Mouse (Mus musculus): Measurements from ENCODE around the gene Fbxo41. TPM values are rescaled to one million over a fixed set of nuclear protein-coding genes. Genes with fewer than 3 reads are reported as not detected.
A peak's percentile ranks its signal among the peaks of the same experiment; 100 is the strongest.
"Not testable (repeated sequence)": the region's sequence is repeated elsewhere in the genome, so short reads cannot be mapped to it uniquely, and the experiment has no call there.

The Fbxo41 gene
- polyA plus RNA-seq, 1 experiment from 2014 or later, result 0.68 TPM

DNA sequence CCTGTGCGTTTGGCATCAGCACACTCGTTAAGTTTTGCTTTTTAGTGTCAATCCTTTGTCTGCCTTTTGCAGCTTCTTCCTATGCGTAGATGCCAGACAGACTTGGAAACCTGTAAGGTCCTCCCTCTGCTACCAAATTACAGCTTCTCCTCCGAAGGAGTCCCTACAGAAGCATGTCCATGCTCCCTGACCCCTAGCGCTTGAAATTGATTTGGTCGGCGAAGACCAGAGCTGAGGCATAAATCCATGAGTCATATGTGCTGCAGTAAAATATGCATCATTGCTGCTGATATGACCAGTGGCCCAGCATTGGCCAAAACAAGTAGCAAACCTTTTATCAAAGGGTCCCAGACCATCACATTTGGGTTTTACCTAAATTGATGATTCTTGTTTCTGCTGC, 50.0 kb downstream of the Fbxo41 start:
- DNase-seq (ENCODE audit: low spot score), result no peak
- Histone ChIP-seq H3K4me1 (peaks cover 51% of the 10 kb centered on the region), H3K36me3 (peaks cover 35% of the 10 kb centered on the region), H3K27me3 (ENCODE audit: low read depth, poor library complexity, severe bottlenecking) (no peaks in the 10 kb centered on the region), H3K27ac (replicated peaks) (peak overlapping the region; percentile 97), H3K4me3 (peak overlapping the region; percentile 86), H3K9me3 (replicated peaks) (no peaks in the 10 kb centered on the region)
- 23% methylated on average over 7 of the region's 7 CpGs for WGBS

DNA sequence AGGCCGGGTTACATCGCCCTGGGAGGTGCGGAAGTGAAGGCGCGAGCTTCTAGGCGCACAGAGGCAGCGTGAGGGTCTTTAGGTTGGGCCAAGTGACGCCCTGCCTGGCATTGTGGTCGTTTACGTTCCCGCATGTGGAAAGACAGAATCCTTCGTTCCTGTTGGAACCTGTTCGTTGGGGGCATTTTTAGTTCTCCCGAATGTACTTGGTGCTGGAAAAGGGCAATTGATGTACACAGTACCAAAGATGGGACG, 50.5 kb downstream of the Fbxo41 start:
- Histone ChIP-seq H3K4me3 (peak overlapping the region; percentile 86), H3K9me3 (replicated peaks) (no peaks in the 10 kb centered on the region), H3K36me3 (peaks cover 35% of the 10 kb centered on the region), H3K27me3 (ENCODE audit: low read depth, poor library complexity, severe bottlenecking) (no peaks in the 10 kb centered on the region), H3K27ac (replicated peaks) (peak overlapping the region; percentile 97), H3K4me1 (peaks cover 51% of the 10 kb centered on the region)
- DNase-seq (ENCODE audit: low spot score), result no peak
- WGBS, result under 1% methylated on average over 15 of the region's 15 CpGs

DNA sequence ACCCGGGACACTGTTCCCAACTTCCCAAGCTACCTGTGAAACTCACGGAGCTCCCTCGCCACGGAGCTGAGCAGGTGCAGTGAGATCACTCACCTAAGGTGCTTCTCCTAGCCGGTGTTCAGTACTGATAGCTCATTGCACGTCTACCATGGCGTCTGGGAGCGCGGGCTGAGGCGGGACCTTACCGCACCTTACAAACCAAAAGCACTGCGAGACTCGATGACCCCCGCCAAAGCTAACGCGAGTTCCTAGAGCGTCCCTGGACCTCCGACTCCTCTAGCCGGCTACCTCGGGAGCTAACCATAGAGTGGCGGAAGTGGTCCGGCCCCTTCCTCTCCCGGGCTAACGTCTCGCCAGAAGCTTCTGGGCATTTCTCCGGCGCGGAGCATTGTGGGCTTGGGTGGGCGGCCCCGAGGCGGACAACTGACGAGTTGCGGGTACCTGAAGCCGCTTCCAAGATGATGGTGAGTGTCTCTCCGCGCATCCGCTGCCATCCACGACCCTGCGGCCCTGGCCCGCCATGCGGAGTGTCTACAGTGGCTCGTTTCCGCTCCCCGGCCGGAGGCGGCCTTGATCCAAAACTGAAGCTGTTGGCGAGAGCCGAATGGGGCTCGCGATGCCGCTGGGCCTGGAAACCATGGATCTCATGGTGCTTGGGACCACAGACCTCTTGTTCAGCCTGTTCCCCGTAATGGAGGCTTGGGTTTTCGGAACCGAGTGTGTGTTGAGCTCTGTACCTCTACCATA, 51.0 kb downstream of the Fbxo41 start, which contains the start of gene Pradc1:
Gene Pradc1 (minus strand): TSS at position 307 of the 747 bp plus-strand sequence.
- peaks cover 35% of the 10 kb centered on the region for H3K36me3 ChIP-seq
- DNase-seq (ENCODE audit: low spot score), result peak; percentile 99
- peaks cover 50% of the 10 kb centered on the region for H3K4me1 ChIP-seq
- H3K27me3 ChIP-seq (ENCODE audit: low read depth, poor library complexity, severe bottlenecking), result no peaks in the 10 kb centered on the region
- under 1% methylated on average over 54 of the region's 54 CpGs for WGBS
- peak within 1 kb of the TSS; percentile 97 for H3K27ac ChIP-seq (replicated peaks)
- H3K4me3 ChIP-seq, result peak within 1 kb of the TSS; percentile 86
- no peaks in the 10 kb centered on the region for H3K9me3 ChIP-seq (replicated peaks)

DNA sequence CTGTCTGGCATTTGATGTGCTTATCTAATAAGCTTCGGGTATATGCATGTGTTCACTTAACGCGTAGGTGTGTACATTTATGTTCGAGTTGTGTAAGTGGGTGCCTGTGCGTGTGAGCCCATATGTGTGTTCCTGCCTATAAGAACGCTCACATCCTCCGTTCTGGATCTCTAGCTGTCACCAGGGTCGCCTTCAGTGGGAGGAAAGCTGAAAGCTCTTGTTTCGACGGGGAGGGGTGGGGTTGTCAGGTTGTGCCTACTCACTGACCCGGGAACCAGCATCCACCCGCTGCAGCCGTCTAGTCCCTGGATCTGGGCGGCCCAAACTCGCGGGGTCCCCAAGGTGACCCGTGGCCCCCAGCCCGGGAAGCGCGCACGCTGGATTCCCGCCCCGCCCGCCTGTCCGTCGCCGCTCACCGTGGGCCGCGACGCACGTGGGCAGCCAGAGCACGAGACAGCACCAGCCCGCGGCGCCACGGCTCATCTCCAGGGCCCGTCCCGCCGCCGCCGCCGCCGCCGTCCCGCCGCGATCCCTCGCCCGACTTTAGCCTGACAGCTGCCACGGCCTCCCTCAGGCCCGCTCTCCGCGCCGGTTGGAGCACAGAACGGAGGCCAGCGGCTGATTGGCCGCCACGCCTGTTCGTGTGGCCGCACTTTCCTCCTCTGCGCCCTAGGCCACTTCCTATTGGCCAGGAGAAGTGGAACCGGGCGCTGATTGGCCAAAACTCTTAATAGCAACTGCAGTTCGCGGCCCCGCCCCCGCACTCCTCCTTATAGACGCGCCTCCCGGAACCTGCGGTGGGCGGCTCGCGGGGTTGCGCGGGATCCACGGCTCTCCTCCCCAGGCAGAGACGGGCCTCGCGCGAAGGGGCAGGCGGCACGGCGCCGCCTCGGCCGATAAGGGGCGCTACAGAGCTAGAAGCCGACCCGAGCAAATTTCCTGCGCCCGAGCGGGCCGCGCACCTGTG, 51.8 kb downstream of the Fbxo41 start, which contains the start of gene Cct7:
Gene Cct7 (plus strand): TSS at position 818 of the 967 bp plus-strand sequence.
- Histone ChIP-seq H3K9me3 (replicated peaks) (no peaks in the 10 kb centered on the region), H3K27ac (replicated peaks) (peak within 1 kb of the TSS; percentile 97), H3K4me1 (peaks cover 41% of the 10 kb centered on the region), H3K27me3 (ENCODE audit: low read depth, poor library complexity, severe bottlenecking) (no peaks in the 10 kb centered on the region), H3K36me3 (peaks cover 35% of the 10 kb centered on the region), H3K4me3 (peak within 1 kb of the TSS; percentile 86)
- WGBS, result 3% methylated on average over 96 of the region's 96 CpGs
- peak; percentile 99 for DNase-seq (ENCODE audit: low spot score)

DNA sequence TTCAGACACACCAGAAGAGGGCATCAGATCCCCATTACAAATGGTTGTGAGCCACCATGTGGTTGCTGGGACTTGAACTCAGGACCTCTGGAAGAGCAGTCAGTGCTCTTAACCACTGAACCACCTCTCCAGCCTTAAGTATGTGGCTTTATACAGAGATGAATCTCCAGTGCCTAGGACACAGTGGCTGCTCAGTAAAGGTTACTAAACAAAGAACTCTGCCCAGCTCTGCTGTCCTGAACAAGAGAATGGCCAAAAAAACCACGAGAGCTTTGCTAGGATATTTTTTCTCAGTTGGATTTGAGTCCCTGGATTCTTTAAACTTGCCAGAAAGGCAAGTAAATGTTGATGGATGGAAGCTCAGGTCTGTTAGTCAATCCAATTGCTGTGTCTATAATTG, 52.7 kb downstream of the Fbxo41 start:
- not testable (repeated sequence) for H3K9me3 ChIP-seq (replicated peaks); DNase-seq (ENCODE audit: low spot score); H3K27ac ChIP-seq (replicated peaks); H3K27me3 ChIP-seq (ENCODE audit: low read depth, poor library complexity, severe bottlenecking)
- 65% methylated on average over 1 of the region's 1 CpGs for WGBS
- Histone ChIP-seq H3K4me1 (peaks cover 35% of the 10 kb centered on the region), H3K36me3 (peaks cover 37% of the 10 kb centered on the region), H3K4me3 (peak overlapping the region; percentile 86)

DNA sequence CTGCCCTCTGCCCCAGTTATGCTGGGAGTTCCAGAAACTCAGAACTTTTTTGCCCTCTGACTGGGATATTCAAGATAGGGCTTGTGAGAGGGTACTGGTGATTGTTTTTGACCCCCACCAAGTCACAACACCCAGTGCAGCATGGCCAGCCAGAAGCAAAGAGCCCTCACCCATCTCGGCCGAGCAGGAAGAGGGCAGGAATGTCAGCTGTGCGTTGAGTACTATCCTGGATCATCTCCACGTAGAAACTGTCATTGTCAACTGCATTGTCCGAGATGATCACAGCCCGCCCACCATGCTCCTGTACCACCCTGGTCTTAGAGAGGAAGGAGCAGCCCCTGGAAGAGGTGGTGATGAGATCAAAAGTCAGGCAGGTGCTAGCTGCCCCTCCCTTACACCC, 55.4 kb downstream of the Fbxo41 start:
- WGBS, result 89% methylated on average over 6 of the region's 6 CpGs
- no peaks in the 10 kb centered on the region for H3K9me3 ChIP-seq (replicated peaks)
- no peak overlapping the region for H3K4me3 ChIP-seq

DNA sequence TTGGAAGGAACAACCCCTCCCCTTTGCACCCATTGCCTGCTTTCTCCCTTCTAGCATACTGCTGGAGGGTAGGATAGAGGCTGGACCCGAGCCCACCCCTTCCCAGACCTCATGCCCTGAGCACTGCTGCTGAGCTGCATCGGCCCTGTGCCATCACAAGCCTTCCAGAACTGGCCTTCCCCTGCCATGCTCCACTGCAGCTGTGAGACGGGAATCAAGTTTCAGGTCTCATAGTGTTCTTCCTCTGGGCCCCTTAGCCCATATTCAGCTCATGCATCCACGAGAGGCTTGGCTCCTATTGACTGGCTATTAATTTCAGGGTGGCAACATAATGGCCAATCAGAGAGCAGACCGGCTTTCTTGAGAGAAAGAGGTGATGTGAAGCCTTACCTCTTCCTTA, 57.5 kb downstream of the Fbxo41 start:
- WGBS, result 77% methylated on average over 5 of the region's 5 CpGs
- Histone ChIP-seq H3K27ac (replicated peaks) (no peak overlapping the region), H3K27me3 (ENCODE audit: low read depth, poor library complexity, severe bottlenecking) (no peaks in the 10 kb centered on the region), H3K4me3 (no peak overlapping the region), H3K4me1 (peaks cover 2% of the 10 kb centered on the region), H3K9me3 (replicated peaks) (no peaks in the 10 kb centered on the region), H3K36me3 (peaks cover 74% of the 10 kb centered on the region)
- no peak for DNase-seq (ENCODE audit: low spot score)

More for the DNA sequence above, 55.4 kb downstream of the Fbxo41 start:
- H3K27me3 ChIP-seq (ENCODE audit: low read depth, poor library complexity, severe bottlenecking), result no peaks in the 10 kb centered on the region
- peaks cover 10% of the 10 kb centered on the region for H3K4me1 ChIP-seq
- H3K36me3 ChIP-seq, result peaks cover 53% of the 10 kb centered on the region
- H3K27ac ChIP-seq (replicated peaks), result no peak overlapping the region
- DNase-seq (ENCODE audit: low spot score), result no peak

DNA sequence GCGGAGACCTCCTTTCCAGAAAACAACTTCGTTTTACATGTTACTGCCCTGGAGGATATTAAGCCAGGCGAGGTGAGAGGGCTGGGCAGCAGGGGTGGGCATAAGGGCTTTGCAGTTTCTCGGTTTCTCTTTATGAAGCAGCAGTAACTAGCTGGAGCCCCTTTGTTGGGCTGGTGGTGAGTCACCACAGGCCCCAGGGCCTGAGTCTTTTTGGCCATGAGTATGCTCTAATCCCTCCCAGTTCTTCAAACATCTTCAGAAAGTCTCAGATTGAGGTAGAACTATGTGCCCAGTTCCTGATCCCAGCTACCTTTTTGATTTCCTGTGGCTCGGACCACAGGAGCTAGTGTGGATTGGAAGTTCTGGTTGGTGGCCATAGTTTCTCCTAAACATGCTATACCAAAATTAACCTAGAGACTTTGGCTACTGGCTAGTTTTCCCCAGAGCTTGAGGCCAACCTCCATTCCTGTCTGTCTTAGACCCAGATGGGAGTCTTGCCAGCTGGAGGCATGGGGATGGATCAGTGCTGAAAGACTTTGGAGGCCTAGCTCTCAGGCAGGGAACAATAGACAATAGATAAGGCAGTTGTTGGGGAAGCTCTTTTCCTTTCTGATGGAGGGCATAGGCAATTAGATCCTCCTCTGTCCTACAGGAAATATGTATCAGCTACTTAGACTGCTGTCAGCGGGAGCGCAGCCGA, 58.4 kb downstream of the Fbxo41 start:
- no peak for DNase-seq (ENCODE audit: low spot score)
- 93% methylated on average over 8 of the region's 8 CpGs for WGBS
- no peaks in the 10 kb centered on the region for H3K27me3 ChIP-seq (ENCODE audit: low read depth, poor library complexity, severe bottlenecking)
- no peaks in the 10 kb centered on the region for H3K9me3 ChIP-seq (replicated peaks)
- peaks cover 83% of the 10 kb centered on the region for H3K36me3 ChIP-seq
- no peak overlapping the region for H3K27ac ChIP-seq (replicated peaks)
- H3K4me3 ChIP-seq, result no peak overlapping the region
- no peaks in the 10 kb centered on the region for H3K4me1 ChIP-seq

DNA sequence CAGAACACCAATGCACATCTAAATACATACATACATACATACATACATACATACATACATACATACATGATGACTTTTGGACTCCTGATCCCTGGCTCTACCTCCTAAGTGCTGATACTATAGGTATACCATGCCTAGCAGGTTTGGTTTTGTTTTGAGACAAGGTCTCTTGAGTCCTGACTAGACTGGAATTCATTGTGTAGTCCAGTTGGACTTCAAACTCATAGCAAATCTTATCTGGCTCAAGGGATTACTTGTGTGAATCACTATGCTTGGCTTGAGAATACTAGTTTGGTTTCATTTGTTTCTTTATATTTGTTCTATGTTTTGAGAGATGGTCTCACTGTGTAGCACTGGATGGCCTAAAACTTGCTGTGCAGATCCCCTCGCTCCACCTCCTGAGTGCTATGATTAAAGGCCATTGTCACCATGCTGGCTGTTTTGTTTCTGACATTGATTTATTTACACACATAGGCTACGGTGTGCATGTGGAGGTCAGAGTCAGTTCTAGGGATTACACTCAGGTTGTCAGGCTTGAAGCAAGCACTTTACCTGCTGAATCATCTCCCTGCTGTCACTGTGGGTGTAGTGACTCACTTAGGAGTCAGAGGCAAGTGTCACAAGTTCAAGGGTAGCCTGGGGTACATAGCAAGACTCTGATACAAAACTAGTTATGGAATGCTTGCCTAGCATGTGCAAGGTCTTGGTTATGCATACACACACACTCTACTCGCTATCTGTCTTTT, 59.1 kb downstream of the Fbxo41 start:
- H3K4me3 ChIP-seq, result no peak overlapping the region
- DNase-seq (ENCODE audit: low spot score), result no peak
- H3K4me1 ChIP-seq, result no peaks in the 10 kb centered on the region
- H3K36me3 ChIP-seq, result peaks cover 90% of the 10 kb centered on the region
- no peaks in the 10 kb centered on the region for H3K9me3 ChIP-seq (replicated peaks)
- H3K27ac ChIP-seq (replicated peaks), result no peak overlapping the region
- WGBS, result 96% methylated on average over 3 of the region's 3 CpGs
- no peaks in the 10 kb centered on the region for H3K27me3 ChIP-seq (ENCODE audit: low read depth, poor library complexity, severe bottlenecking)

DNA sequence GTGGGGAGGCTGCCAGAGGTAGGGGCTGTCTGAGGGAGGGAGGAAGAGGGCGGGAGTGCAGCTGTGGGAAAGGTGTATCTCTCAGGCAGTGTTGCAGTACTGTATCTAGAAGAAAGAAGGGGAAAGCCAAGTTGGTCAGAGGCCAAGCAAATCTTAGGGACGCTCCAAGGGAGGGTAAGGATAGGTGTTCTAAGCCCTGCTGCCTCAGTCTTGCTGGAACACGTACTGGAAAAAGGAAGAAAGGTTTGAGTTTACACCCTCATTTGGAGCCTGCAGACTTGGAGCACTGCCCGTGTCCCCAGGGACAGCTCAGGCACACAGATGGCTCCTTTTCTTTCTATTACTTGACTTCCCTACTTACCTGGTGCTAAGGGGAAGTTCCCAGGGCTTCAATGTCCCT, 61.7 kb downstream of the Fbxo41 start:
- no peaks in the 10 kb centered on the region for H3K27me3 ChIP-seq (ENCODE audit: low read depth, poor library complexity, severe bottlenecking)
- H3K4me3 ChIP-seq, result no peak overlapping the region
- H3K9me3 ChIP-seq (replicated peaks), result no peaks in the 10 kb centered on the region
- no peaks in the 10 kb centered on the region for H3K4me1 ChIP-seq
- peaks cover 84% of the 10 kb centered on the region for H3K36me3 ChIP-seq
- 86% methylated on average over 4 of the region's 4 CpGs for WGBS
- H3K27ac ChIP-seq (replicated peaks), result no peak overlapping the region
- DNase-seq (ENCODE audit: low spot score), result no peak

DNA sequence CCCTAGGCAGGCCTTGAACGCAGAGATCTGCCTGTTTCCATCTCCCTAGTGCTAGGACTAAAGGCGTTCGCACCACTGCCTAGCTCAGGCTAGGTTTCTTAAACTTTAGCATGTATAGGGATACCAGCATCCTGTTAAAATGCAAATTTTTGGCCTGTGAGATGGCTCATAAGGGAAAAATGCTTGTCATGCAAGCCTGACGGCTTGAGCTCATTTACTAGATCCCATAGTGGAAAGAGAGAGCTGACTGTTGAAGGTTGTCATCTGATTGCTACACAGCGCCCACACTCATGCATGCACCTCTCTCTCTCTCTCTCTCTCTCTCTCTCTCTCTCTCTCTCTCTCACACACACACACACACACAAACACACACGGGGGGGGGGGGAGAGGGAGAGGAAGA, 66.2 kb downstream of the Fbxo41 start:
- DNase-seq (ENCODE audit: low spot score), result no peak

DNA sequence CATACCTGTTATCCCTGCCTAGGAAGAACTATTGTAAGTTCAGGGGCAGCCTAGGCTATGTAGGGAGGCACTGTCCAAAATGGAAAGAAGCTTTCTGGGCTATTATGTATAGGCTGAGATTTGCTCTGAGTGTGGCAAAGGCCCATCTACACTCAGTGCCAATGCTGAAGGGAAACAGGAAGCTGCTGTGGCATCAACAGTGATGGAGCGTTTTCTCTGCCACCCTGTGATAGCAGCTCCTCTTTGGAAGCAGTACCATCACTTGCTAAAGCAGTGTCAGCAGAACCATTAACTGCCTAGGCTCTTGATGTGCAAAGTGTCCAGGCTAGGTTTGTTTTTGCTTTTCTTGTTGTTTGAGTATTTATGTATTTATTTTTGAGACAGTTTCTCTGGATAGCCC, 66.6 kb downstream of the Fbxo41 start:
- H3K4me3 ChIP-seq, result no peak overlapping the region
- DNase-seq (ENCODE audit: low spot score), result no peak
- H3K36me3 ChIP-seq, result peaks cover 36% of the 10 kb centered on the region
- no peaks in the 10 kb centered on the region for H3K9me3 ChIP-seq (replicated peaks)
- H3K4me1 ChIP-seq, result peaks cover 20% of the 10 kb centered on the region
- H3K27ac ChIP-seq (replicated peaks), result no peak overlapping the region
- H3K27me3 ChIP-seq (ENCODE audit: low read depth, poor library complexity, severe bottlenecking), result no peaks in the 10 kb centered on the region
- WGBS, result 84% methylated on average over 1 of the region's 1 CpGs

More for the DNA sequence above, 66.2 kb downstream of the Fbxo41 start:
- H3K4me1 ChIP-seq, result peaks cover 16% of the 10 kb centered on the region
- H3K4me3 ChIP-seq, result no peak overlapping the region
- H3K27me3 ChIP-seq (ENCODE audit: low read depth, poor library complexity, severe bottlenecking), result no peaks in the 10 kb centered on the region
- H3K9me3 ChIP-seq (replicated peaks), result no peaks in the 10 kb centered on the region
- 90% methylated on average over 5 of the region's 6 CpGs for WGBS
- no peak overlapping the region for H3K27ac ChIP-seq (replicated peaks)
- peaks cover 40% of the 10 kb centered on the region for H3K36me3 ChIP-seq

Measured in midbrain, embryonic 10.5 days (tissue).